Mouse (Mus musculus) megakaryocyte, embryonic 14.5 days (primary cell): Measurements from ENCODE around the gene Insl3.

ENCODE experiments used
- FLI1 ChIP-seq: IDR thresholded peaks from 2 replicates; pipeline ENCODE4 v1.6.1; 2012; ENCODE audit warnings: low read length, inconsistent platforms, mixed read lengths
- GATA1 ChIP-seq: IDR thresholded peaks from 3 replicates; pipeline ENCODE4 v1.6.1; 2012; ENCODE audit warnings: mixed read lengths, low read length, inconsistent platforms, borderline replicate concordance

- TF ChIP-seq GATA1 (no peak), FLI1 (no peak)
Measured at GRCm38 (mm10) chr8:71692509-71692908, 3.5 kb downstream of the Insl3 start.
